Mouse (Mus musculus) layer of hippocampus, adult 11-12 months (tissue): ENCODE results near the gene Spg21.
A peak's percentile ranks its signal among the peaks of the same experiment; 100 is the strongest.

Experiments
- DNase-seq: peaks from one replicate; pipeline ENCODE4 v3.0.0; 2022; ENCODE audit warnings: low spot score

Spg21 gene

GRCm38 (mm10) chr9:65460732-65461442 is at the start of gene Spg21:
Gene Spg21 (plus strand): TSS chr9:65460947.
- peak; percentile 95 for DNase-seq

- DNase-seq: peak; percentile 40
Observed at GRCm38 (mm10) chr9:65411326-65411725, 49.4 kb upstream of the Spg21 start.

- DNase-seq: no peak
Observed at GRCm38 (mm10) chr9:65417738-65418137, 43.0 kb upstream of the Spg21 start.

GRCm38 (mm10) chr9:65419633-65420032 is 41.1 kb upstream of the Spg21 start:
- no peak for DNase-seq

GRCm38 (mm10) chr9:65422760-65423501 is 37.8 kb upstream of the Spg21 start, which contains the start of gene Slc51b:
Gene Slc51b (minus strand): TSS chr9:65422955.
- no peak for DNase-seq

- no peak for DNase-seq
Observed at GRCm38 (mm10) chr9:65424393-65424792, 36.4 kb upstream of the Spg21 start.

GRCm38 (mm10) chr9:65427511-65427910 is 33.2 kb upstream of the Spg21 start:
- DNase-seq: no peak

- no peak for DNase-seq
Observed at GRCm38 (mm10) chr9:65428003-65428402, 32.7 kb upstream of the Spg21 start.

- DNase-seq: no peak
Observed at GRCm38 (mm10) chr9:65430401-65430800, 30.3 kb upstream of the Spg21 start.

GRCm38 (mm10) chr9:65430921-65431320 is 29.8 kb upstream of the Spg21 start:
- DNase-seq: no peak

GRCm38 (mm10) chr9:65432236-65432635 is 28.5 kb upstream of the Spg21 start:
- DNase-seq: peak; percentile 92

GRCm38 (mm10) chr9:65434140-65434539 is 26.6 kb upstream of the Spg21 start:
- peak; percentile 42 for DNase-seq

- DNase-seq: no peak
Observed at GRCm38 (mm10) chr9:65435211-65435610, 25.5 kb upstream of the Spg21 start.

- DNase-seq: peak; percentile 94
Observed at GRCm38 (mm10) chr9:65435671-65436301, 25.0 kb upstream of the Spg21 start, which contains the start of gene Mtfmt. Gene Mtfmt (plus strand): TSS chr9:65435782.

GRCm38 (mm10) chr9:65444692-65445091 is 16.1 kb upstream of the Spg21 start:
- no peak for DNase-seq

GRCm38 (mm10) chr9:65447951-65448350 is 12.8 kb upstream of the Spg21 start:
- DNase-seq: no peak

GRCm38 (mm10) chr9:65458975-65459374 is 1.8 kb upstream of the Spg21 start:
- no peak for DNase-seq

- no peak for DNase-seq
Observed at GRCm38 (mm10) chr9:65460198-65460597, 549 bp upstream of the Spg21 start.

- no peak for DNase-seq
Observed at GRCm38 (mm10) chr9:65462544-65462943, 1.8 kb downstream of the Spg21 start.

- DNase-seq: peak; percentile 56
Observed at GRCm38 (mm10) chr9:65464161-65464560, 3.4 kb downstream of the Spg21 start.

- DNase-seq: no peak
Observed at GRCm38 (mm10) chr9:65465241-65465640, 4.5 kb downstream of the Spg21 start.

- no peak for DNase-seq
Observed at GRCm38 (mm10) chr9:65467686-65468085, 6.9 kb downstream of the Spg21 start.

GRCm38 (mm10) chr9:65472769-65473168 is 12.0 kb downstream of the Spg21 start:
- no peak for DNase-seq
